Mouse (Mus musculus) hindbrain, embryonic 10.5 days (tissue): ENCODE data around the gene Gm4969. TPM values are rescaled to one million over a fixed set of nuclear protein-coding genes. Genes with fewer than 3 reads are reported as not detected.
A peak's percentile ranks its signal among the peaks of the same experiment; 100 is the strongest.

Source experiments
- DNase-seq: peaks from one replicate; pipeline ENCODE4 v3.0.0-alpha.2; 2017; ENCODE audit warnings: low spot score
- H3K27ac ChIP-seq: fragments of 300-500 bp; sonication (generic); 2 replicates; pipeline ENCODE4 v1.5.1; 2016; ENCODE audit warnings: mild to moderate bottlenecking, moderate library complexity
- H3K27me3 ChIP-seq: fragments of 300-500 bp; sonication (generic); 2 replicates; pipeline ENCODE4 v1.6.1; 2016; ENCODE audit warnings: mild to moderate bottlenecking; ENCODE audit not compliant: poor library complexity, insufficient read depth, severe bottlenecking
- H3K36me3 ChIP-seq: fragments of 300-500 bp; sonication (generic); 2 replicates; pipeline ENCODE4 v1.6.1; 2016; ENCODE audit warnings: mild to moderate bottlenecking, moderate library complexity
- H3K4me1 ChIP-seq: fragments of 300-500 bp; sonication (generic); replicated peaks from 2 replicates; pipeline ENCODE4 v1.6.1; 2016; ENCODE audit warnings: mild to moderate bottlenecking
- H3K4me3 ChIP-seq: fragments of 300-500 bp; sonication (generic); 2 replicates; pipeline ENCODE4 v1.5.1; 2016; ENCODE audit warnings: mild to moderate bottlenecking, moderate library complexity
- H3K9me3 ChIP-seq: fragments of 300-500 bp; sonication (generic); 2 replicates; pipeline ENCODE4 v1.6.1; 2016; ENCODE audit warnings: mild to moderate bottlenecking, moderate library complexity
- WGBS: fragments of 180-500 bp; shearing (Covaris S2); methylation state at CpG from one replicate; pipeline ENCODE4 v1.1.7; 2016; 5-methylcytosine and 5-hydroxymethylcytosine counted together
- polyA plus RNA-seq: library from polyadenylated mRNA; unstranded; fragments of >200 nt; fragmentation: Nextera tagmentation; extraction: Ambion mirVana; gene quantifications from 2 replicates; pipeline ENCODE4 v1.2.1, GENCODE M21; 2016

Gm4969 gene
- polyA plus RNA-seq, 1 experiment from 2014 or later: 1.5 TPM

GRCm38 (mm10) chr7:19085495-19085894 lies 32.7 kb downstream of the Gm4969 start:
- DNase-seq: no peak
- H3K4me3 ChIP-seq: peak overlapping the region; percentile 27
- WGBS: 13% methylated on average over 6 of the region's 6 CpGs
- H3K36me3 ChIP-seq: peaks cover 82% of the 10 kb centered on the region
- 0 out of 2 replicates have a peak overlapping the region, but pooled peaks have one; percentile 46 for H3K27ac ChIP-seq
- peaks cover 54% of the 10 kb centered on the region for H3K4me1 ChIP-seq
- no peaks in the 10 kb centered on the region for H3K9me3 ChIP-seq
- H3K27me3 ChIP-seq: peaks cover 17% of the 10 kb centered on the region

GRCm38 (mm10) chr7:19084921-19085473 lies 33.2 kb downstream of the Gm4969 start:
- Histone ChIP-seq H3K36me3 (peaks cover 82% of the 10 kb centered on the region), H3K9me3 (no peaks in the 10 kb centered on the region), H3K4me1 (peaks cover 54% of the 10 kb centered on the region), H3K27ac (0 out of 2 replicates have a peak overlapping the region, but pooled peaks have one; percentile 46), H3K4me3 (peak overlapping the region; percentile 27; the same call in 1 of the 2 replicates), H3K27me3 (peaks cover 12% of the 10 kb centered on the region)
- 25% methylated on average over 9 of the region's 9 CpGs for WGBS
- DNase-seq: no peak

GRCm38 (mm10) chr7:19084277-19084771 lies 33.8 kb downstream of the Gm4969 start:
- DNase-seq: no peak
- WGBS: 75% methylated on average over 6 of the region's 6 CpGs
- Histone ChIP-seq H3K27me3 (peaks cover 12% of the 10 kb centered on the region), H3K9me3 (no peaks in the 10 kb centered on the region), H3K27ac (0 out of 2 replicates have a peak overlapping the region, but pooled peaks have one; percentile 0), H3K4me3 (peak overlapping the region; percentile 26; the same call in 1 of the 2 replicates), H3K4me1 (peaks cover 54% of the 10 kb centered on the region), H3K36me3 (peaks cover 82% of the 10 kb centered on the region)

- Histone ChIP-seq H3K4me3 (peak within 1 kb of the TSS; percentile 27), H3K36me3 (peaks cover 82% of the 10 kb centered on the region), H3K4me1 (peaks cover 52% of the 10 kb centered on the region), H3K27me3 (peaks cover 12% of the 10 kb centered on the region), H3K9me3 (no peaks in the 10 kb centered on the region), H3K27ac (0 out of 2 replicates have a peak within 1 kb of the TSS, but pooled peaks have one; percentile 0)
- 42% methylated on average over 10 of the region's 10 CpGs for WGBS
- DNase-seq: no peak
These were observed 34.5 kb downstream of the Gm4969 start, which contains the start of gene Dmpk for GRCm38 (mm10) chr7:19083701-19084100. TSS of gene Dmpk (plus strand) at chr7:19083849.

GRCm38 (mm10) chr7:19083096-19083495 lies 35.1 kb downstream of the Gm4969 start:
- peaks cover 82% of the 10 kb centered on the region for H3K36me3 ChIP-seq

GRCm38 (mm10) chr7:19082171-19082570 lies 36.0 kb downstream of the Gm4969 start:
- DNase-seq: no peak
- Histone ChIP-seq H3K9me3 (no peaks in the 10 kb centered on the region), H3K27me3 (peaks cover 8% of the 10 kb centered on the region), H3K4me1 (peaks cover 61% of the 10 kb centered on the region), H3K27ac (no peak overlapping the region), H3K36me3 (peaks cover 78% of the 10 kb centered on the region), H3K4me3 (0 out of 2 replicates have a peak overlapping the region, but pooled peaks have one; percentile 3)
- WGBS: 89% methylated on average over 4 of the region's 4 CpGs

More at GRCm38 (mm10) chr7:19083096-19083495, 35.1 kb downstream of the Gm4969 start:
- no peak for DNase-seq
- WGBS: 61% methylated on average over 6 of the region's 6 CpGs
- no peaks in the 10 kb centered on the region for H3K9me3 ChIP-seq
- H3K4me1 ChIP-seq: peaks cover 52% of the 10 kb centered on the region
- peaks cover 12% of the 10 kb centered on the region for H3K27me3 ChIP-seq
- no peak overlapping the region for H3K27ac ChIP-seq
- H3K4me3 ChIP-seq: 0 out of 2 replicates have a peak overlapping the region, but pooled peaks have one; percentile 26

- WGBS: 87% methylated on average over 19 of the region's 19 CpGs
- no peaks in the 10 kb centered on the region for H3K27me3 ChIP-seq
- 0 out of 2 replicates have a peak overlapping the region, but pooled peaks have one; percentile 11 for H3K4me3 ChIP-seq
- peaks cover 68% of the 10 kb centered on the region for H3K36me3 ChIP-seq
- no peak overlapping the region for H3K27ac ChIP-seq
- H3K4me1 ChIP-seq: peaks cover 58% of the 10 kb centered on the region
- no peaks in the 10 kb centered on the region for H3K9me3 ChIP-seq
- DNase-seq: no peak
These were observed 37.7 kb downstream of the Gm4969 start for GRCm38 (mm10) chr7:19080451-19080950.

GRCm38 (mm10) chr7:19078732-19079131 lies 39.4 kb downstream of the Gm4969 start:
- H3K4me3 ChIP-seq: 0 out of 2 replicates have a peak overlapping the region, but pooled peaks have one; percentile 14
- H3K36me3 ChIP-seq: peaks cover 61% of the 10 kb centered on the region
- no peaks in the 10 kb centered on the region for H3K27me3 ChIP-seq
- DNase-seq: no peak
- WGBS: 85% methylated on average over 3 of the region's 3 CpGs
- H3K27ac ChIP-seq: no peak overlapping the region
- H3K9me3 ChIP-seq: peaks cover under 1% of the 10 kb centered on the region; the same call in 1 of the 2 replicates
- peaks cover 46% of the 10 kb centered on the region for H3K4me1 ChIP-seq

- Histone ChIP-seq H3K4me1 (peaks cover 36% of the 10 kb centered on the region), H3K27ac (peak overlapping the region; percentile 95), H3K4me3 (peak overlapping the region; percentile 99), H3K36me3 (peaks cover 51% of the 10 kb centered on the region), H3K27me3 (no peaks in the 10 kb centered on the region), H3K9me3 (peaks cover 3% of the 10 kb centered on the region; the same call in 1 of the 2 replicates)
- 80% methylated on average over 14 of the region's 14 CpGs for WGBS
- no peak for DNase-seq
These were observed 40.4 kb downstream of the Gm4969 start for GRCm38 (mm10) chr7:19077761-19078160.

- peak overlapping the region; percentile 95 for H3K27ac ChIP-seq
- H3K4me3 ChIP-seq: peak overlapping the region; percentile 99
- no peak for DNase-seq
- under 1% methylated on average over 22 of the region's 22 CpGs for WGBS
- H3K9me3 ChIP-seq: peaks cover 3% of the 10 kb centered on the region; the same call in 1 of the 2 replicates
- H3K4me1 ChIP-seq: peaks cover 25% of the 10 kb centered on the region
- peaks cover 40% of the 10 kb centered on the region for H3K36me3 ChIP-seq
- no peaks in the 10 kb centered on the region for H3K27me3 ChIP-seq
These were observed 41.6 kb downstream of the Gm4969 start for GRCm38 (mm10) chr7:19076586-19076991.

GRCm38 (mm10) chr7:19075723-19076585 lies 42.2 kb downstream of the Gm4969 start, which contains the start of gene Dmwd:
TSS of gene Dmwd (plus strand) at chr7:19076227.
- H3K4me3 ChIP-seq: peak within 1 kb of the TSS; percentile 99
- peak within 1 kb of the TSS; percentile 95 for H3K27ac ChIP-seq
- 2% methylated on average over 91 of the region's 91 CpGs for WGBS
- H3K9me3 ChIP-seq: peaks cover 3% of the 10 kb centered on the region; the same call in 1 of the 2 replicates
- DNase-seq: peak; percentile 100
- H3K36me3 ChIP-seq: peaks cover 33% of the 10 kb centered on the region
- peaks cover 24% of the 10 kb centered on the region for H3K4me1 ChIP-seq
- no peaks in the 10 kb centered on the region for H3K27me3 ChIP-seq

- peaks cover 3% of the 10 kb centered on the region; the same call in 1 of the 2 replicates for H3K9me3 ChIP-seq
- peak overlapping the region; percentile 99 for H3K4me3 ChIP-seq
- 61% methylated on average over 5 of the region's 5 CpGs for whole genome bisulfite sequencing
- no peaks in the 10 kb centered on the region for H3K27me3 ChIP-seq
- peaks cover 26% of the 10 kb centered on the region for H3K36me3 ChIP-seq
- DNase-seq: no peak
- H3K4me1 ChIP-seq: peaks cover 24% of the 10 kb centered on the region
- peak overlapping the region; percentile 72 for H3K27ac ChIP-seq
These were observed 42.9 kb downstream of the Gm4969 start for GRCm38 (mm10) chr7:19075231-19075630.
